Mouse (Mus musculus) yolk sac, embryonic 10.5 days (tissue): ENCODE results near the gene Slc48a1.
A peak's percentile ranks its signal among the peaks of the same experiment; 100 is the strongest.

ENCODE experiments used
- DNase-seq: peaks from one replicate; pipeline ENCODE4 v3.0.0-alpha.2; 2017; ENCODE audit warnings: low spot score

Slc48a1 gene

DNA sequence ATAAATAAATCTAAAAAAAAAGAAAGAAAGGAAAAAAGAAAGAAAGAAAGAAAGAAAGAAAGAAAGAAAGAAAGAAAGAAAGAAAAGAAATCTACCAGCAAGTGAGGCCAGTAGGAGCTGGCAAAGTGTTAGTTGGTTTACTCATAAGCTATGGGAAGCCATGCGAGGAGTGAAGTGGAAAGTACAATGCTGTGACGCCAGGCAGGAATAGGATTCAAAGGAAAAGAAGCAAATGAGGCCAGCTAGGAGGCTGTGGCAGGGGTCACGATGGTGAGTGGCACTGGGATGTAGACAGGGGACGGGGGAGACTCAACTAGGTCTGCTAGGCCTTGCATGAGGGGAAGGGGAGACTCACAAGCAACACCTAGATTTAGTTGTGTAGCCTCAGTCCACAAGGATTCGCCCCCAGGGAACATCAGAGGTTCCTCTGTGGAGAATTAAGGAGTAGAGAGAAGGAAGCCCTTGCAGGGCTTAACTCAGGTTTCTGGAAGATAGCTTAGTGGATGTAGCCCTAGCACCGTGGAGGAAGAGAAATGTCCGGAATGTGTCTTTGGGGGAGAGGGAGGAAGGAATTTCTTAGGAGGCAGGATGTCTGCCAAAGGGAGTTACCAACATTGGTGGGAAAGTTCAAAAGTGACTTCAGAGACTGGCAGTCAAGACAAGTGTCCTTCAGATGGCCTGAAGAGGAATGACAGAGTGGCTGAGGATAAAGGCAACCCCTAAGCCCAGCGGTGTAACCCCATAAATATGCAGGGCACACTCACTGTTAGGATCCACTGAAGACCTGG lies at the start of gene Slc48a1:
Gene Slc48a1 (plus strand): TSS at position 210 of the 788 bp plus-strand sequence.
- no peak for DNase-seq

DNA sequence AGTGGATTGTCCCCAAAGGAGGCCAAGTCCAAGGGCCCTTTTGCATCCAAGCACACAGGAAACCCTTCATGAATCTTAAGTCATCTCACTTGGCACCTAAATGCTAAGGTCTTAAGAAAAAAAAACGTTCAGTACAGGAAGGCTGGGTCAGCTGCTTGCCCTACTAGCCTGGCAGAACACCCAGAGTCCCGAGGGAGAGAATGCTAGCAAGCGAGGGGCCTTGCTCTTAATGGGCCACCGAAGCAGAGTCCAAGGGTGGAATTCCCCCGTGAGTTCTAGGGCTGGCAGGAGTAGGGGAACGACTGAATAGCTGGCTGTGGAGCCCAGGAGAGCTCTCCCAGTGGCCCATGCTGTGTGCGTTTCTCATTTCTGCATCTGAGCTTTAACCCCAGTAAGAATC lies 49.5 kb upstream of the Slc48a1 start:
- DNase-seq: no peak

DNA sequence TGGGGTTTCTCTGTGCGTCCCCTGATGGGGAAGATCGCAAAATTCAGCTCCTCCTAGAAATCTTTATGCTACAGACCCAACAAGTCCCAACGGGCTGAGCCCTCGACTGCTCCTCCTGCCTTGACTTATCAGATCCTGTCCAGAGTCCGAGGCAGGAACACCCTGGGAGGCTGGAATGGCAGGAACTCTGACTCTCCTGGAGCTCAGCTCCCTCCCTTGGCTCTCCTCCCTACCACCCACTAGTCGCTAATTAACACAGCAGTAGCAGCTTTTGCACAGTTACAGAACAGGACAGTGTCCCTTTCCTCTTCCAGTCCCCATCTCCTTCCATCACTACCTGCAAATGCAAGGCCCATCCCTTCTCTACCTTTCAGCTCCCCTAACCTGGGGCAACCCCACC lies 48.0 kb upstream of the Slc48a1 start:
- peak; percentile 20 for DNase-seq

DNA sequence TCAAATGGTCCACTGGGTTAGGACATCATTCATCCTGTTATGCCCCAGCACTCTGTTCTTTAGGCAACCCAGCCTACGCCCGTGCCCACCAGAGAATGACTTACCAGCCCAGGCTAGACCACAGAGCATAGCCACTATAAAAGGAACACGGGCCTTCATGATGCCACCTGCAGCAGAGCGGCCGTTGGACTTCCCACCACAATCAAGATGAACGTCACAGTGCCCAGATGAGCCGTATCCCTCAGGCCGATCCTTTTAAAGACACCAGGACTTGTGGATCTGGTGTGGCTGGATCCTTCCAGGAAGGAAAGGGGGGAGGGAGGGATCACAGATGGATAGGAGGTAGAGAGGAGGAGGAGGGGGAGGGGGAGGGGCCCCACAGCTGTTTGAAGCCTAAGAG lies 47.2 kb upstream of the Slc48a1 start, which contains the start of gene Endou:
Gene Endou (minus strand): TSS at position 229 of the 400 bp plus-strand sequence.
- no peak for DNase-seq

DNA sequence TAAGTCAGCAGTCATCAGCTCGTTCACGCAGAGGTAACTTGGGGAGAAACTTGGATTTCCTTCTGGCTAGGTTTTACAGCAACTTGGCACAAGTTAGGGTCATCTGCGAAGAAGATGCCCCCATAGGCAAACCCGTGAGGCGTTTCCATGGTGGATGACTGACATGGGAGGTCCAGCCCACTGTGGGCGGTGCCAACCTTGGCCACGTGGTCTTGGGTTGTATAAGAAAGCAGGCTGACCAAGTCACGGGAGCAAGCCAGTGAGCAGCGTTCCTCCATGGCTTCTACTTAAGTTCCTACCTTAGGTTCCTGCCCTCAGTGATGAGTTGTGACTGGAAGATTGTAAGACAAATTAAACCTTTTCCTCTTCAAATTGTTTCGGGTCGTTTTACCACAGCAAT lies 46.3 kb upstream of the Slc48a1 start:
- no peak for DNase-seq

DNA sequence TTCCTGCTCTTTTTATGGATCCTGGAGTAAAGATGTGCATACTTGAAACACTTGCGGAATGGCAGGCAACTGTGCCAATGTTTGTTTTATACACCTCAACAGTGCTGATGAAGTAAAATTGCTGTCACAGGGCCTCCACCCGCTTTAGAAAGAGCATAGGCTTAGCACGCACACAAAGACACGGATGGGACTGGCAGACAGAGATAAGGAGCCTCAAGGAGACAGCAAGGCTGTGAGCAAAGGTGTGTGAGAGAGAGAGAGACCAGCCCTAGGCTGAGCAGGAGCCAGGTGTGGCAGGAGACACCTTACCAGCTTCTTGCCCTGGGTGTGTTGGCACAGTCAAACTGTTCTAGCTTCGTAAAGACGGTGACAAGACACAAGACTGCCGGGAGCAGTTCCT lies 39.4 kb upstream of the Slc48a1 start:
- no peak for DNase-seq

DNA sequence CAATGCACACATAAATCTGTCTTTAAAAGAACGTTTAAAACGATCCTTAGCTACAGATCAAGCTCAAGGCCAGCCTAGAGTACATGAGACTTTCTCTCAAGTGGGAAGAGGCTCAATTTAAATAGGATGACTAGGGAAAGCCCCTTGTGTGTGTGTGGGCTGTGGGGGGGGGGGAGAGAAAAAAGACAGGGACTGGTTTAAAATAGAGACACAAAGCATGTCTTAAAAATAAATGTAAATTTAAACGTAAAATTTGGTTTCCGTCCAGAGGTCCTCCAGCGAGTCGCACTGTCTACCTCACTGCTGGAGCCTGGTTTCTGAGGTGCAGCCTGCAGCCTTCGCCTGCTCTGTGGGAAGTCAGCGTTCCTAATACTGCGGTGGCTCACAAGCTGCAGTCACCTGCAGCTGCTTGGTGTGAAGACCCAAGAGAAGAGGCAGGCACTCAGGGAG lies 38.0 kb upstream of the Slc48a1 start:
- no peak for DNase-seq

DNA sequence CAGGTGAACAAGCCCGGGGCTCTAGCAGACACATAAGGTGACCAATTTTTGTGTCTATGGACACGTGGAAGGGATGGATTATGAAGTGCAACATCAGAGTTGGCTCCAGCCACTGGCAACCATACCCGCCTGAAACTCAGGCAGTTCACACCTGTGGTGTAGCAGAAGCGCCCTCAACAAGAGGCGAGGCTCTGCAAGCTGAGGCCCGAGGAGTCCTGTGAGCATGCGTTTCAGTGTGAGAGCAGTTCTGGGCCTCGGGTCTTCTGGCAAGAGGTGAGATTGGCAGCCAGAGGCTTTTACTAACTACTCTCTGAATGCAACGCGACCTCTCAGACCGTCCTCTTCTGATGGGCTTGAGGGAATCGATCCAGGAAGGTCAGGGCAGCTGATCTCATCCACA lies 36.7 kb upstream of the Slc48a1 start:
- no peak for DNase-seq

DNA sequence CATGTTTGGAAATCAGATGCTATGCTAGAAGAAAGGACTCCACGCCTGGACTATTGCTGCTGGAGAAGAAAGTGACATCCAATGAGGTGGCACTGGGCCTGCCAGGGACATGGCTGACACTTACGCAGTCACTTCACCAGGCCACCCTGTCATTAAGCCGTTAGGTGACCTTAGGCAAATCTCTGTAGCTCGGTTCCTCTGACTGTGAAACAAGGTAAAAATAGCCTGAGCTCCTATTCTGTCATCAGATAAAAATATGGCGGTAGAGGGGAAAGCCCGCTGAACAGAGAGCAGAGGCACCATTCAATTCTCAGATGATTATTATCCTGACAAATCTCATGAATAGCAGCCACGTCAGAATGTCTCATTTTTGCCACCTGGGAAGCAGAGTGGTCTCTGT lies 36.2 kb upstream of the Slc48a1 start:
- no peak for DNase-seq

DNA sequence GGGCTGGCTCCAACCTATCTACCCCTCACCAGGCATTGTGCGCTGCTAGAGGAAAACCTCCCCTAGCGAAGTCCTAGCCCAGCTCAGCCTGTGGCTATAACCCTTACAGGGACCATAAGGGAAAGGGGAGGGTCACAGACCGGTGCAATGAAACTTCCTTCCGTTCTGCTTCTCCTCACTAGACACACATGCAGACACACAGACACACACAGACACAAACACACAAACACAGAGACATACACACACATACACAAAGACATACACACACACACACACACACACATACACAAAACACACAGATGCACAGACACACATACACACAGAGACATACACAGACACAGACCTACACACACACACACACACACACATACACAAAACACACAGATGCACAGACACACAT lies 35.7 kb upstream of the Slc48a1 start:
- no peak for DNase-seq

DNA sequence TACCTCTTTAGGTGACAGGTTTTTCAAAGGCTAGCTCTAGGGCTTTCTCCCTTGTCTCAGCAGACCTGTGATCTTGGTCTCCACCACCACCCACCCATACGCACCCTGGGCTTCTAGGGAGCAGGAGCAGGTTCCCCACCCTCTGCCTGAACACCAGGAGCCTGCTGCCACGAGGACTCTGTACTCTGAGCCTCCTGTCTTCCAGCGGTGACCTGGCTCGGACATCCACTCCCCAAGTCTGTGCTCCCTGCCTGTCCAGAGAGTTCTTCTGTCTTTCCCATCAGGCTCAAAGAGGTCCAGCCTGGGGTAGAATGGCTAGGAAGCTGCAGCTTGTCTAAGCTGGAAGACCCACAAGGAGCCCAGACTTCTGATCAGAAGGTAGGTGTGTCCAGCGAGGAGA lies 35.1 kb upstream of the Slc48a1 start:
- DNase-seq: no peak

DNA sequence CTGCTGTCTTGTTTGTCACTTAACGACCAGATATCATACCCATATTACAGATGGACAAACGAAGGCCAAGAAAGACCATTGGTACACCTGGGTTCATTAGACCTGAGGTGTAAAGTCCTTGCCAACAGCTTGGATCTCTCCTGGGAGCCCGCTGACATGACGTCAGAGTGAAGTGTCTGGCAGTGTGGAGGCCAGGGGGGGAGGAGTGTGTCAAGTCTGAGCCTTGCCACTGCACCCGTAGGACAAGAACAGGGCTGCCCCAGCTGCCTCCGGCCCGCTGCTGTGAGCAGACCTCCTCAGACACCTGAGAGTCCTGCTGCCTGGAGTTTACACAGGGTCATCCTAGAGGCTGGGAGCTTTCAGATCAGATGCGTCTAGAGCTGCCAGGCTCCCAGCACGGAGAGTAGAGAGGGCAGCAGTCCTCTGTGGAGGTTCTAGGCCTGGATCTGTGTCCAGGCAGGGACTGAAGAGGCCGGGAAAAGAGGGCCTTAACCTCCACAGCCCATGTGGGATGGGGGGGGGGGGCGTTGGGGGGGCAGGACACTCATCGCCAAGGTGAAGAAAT lies 34.3 kb upstream of the Slc48a1 start:
- DNase-seq: no peak

DNA sequence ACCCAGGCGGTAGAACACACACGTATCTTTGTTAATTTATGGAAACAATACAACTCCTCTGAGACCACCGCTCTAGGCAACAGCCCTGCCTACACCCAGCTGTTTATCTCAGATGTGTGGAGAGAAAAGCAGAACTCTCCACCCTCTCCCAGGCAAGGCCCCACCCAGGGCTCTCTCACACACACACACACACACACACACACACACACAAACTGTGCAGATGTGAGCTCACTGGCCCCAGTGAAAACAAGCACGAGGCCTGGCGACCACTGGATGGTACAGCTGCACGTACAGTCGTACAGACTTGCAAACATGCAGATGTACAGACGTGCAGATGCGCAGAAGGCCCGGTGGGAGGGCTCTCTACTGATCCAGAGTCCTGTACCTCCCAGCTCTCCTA lies 33.4 kb upstream of the Slc48a1 start:
- DNase-seq: no peak

DNA sequence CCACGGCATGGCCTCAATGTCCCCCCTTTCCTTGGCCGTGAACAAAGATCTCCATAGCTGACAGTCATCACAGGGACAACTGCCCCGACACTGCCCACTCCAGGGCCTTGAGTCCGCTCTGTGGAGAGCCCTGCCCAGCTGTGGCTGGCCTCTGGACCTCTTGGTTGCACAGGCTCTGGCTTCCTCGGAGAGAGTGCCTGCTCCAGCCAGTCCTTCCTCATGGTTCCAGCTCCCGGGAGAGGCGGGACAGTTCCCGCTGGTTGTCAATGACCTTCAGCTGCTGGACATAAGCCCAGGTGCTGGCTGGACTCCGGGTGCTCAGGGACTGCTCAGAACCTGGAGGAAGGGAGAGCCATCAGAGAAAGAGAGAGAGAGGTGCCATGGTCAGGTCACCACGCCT lies 33.0 kb upstream of the Slc48a1 start:
- DNase-seq: no peak

DNA sequence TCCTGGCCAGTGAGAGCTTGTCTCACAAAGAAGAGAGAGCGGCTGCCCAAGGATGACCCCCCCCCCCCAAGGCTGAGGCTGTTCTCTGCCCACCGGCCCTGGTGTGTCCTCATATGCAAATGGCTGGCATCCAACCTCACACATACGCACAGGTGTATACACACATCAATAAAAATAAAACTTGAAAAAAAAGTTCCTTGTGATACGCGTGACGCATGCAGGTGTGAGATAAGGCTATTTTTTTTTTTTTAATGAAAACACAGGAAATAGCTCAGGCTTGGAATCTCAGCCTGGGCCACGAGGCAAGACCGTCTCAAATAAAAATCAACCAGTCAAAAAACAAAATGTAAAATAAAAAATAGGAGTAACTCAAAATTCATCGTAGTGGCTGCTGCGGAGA lies 32.0 kb upstream of the Slc48a1 start:
- DNase-seq: no peak

DNA sequence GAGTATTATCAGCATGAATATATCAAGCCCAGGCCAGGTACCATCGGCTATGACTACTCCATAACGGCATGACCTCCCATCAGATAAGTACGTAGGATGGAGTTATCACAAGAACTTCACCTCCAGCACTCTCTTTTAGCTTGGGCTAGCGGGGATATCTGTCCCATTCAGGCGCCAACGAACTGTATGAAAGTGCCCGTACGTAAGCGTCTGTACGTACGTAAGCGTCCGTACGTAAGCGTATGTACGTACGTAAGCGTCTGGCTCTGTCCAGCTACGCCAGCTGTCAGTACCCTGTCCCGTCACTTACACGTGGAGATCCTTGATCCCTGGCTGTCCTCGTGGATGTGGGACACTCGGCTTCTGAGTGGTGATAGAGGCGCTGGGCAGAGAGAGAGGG lies 31.6 kb upstream of the Slc48a1 start:
- DNase-seq: no peak

DNA sequence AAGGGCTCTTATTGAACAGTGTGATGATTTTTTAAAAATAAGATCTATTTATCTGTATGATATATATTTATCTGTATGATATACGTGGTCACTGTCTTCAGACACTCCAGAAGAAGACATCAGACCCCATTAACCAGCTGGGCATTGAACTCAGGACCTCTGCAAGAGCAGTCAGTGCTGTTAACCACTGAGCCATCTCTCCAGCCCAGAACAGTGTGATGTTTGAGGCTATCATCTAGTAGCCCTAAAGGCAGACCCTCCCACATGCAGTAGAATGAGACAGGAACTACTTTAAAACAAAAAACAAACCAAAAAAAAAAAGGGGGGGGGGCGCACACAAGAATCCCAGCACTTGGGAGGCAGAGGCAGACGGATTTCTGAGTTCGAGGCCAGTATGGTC lies 30.8 kb upstream of the Slc48a1 start:
- DNase-seq: no peak

DNA sequence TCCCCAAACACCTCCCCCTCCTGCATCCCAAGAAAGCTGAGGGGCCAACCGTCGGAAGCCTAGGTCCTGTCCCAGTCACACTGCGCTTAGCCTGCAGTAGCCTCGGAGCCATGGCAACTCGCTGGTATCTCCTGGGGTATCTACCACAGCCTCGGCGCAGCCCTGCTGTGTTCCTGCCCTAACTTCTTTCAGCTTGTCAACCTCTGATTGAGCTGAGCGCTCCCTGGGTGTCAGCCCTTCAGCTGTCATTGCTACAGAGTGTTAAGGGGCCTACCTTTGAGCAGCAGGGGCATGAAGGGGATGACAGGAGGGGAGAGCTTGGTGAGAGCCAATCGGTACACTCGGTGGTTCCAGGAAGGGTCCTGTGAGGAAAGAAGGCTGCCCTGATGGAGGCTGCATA lies 30.0 kb upstream of the Slc48a1 start:
- DNase-seq: no peak

DNA sequence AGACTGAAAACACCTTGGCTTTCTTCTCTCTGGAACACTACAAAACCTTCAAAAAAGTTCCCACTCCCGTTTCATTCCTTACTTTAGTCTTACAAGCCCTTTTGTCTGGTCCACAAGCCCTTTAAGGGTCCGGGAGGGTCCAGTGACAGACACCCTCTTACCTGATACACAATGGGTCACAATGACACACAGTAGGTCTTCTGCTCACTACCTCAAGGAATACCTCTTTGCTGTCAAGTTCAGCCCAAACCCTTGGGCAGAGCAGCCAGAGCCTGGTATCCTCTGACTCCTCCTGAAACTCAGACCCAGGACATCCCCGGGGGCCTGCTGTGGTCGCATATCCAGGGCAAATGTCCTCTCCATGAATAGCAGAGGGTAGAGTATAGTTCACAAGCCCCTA lies 29.4 kb upstream of the Slc48a1 start:
- DNase-seq: no peak

DNA sequence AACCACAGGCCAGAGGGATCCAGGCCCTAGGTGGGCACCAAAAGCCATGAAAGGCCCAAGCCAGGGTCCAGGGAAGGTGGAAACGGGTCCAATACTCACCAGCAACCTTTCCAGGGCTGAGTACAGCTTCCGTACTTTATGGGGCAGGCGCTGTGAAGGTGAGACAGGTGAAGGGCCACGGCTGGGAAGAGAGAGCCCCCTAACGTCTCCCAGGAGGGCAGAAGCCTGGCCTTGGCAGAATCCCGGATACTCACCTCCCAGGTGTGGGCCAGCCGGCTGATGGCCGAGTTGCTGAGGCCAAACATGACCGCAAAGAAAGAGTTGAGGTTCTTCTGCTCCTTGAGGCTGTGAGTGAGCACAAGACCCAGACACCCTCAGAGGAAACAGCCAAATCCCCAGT lies 28.9 kb upstream of the Slc48a1 start:
- no peak for DNase-seq

DNA sequence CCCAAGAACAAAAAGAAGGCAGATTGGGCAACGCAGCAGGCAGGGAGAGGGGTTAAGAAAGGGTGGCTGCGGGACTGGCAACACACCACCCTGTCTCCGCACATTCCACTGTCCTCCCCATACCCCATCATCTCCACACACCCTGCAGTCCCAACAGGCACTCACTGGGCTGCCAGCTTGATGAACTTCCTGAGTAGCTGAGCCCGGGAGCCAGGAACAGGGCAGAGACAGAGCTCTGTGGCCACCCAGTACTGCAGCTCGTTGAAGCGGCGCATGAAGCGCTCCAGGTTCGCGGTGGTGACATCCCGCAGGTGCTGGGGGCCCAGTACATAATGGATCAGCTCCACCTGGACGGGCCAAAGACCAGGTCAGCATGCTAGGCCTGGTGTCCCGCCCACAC lies 28.5 kb upstream of the Slc48a1 start:
- no peak for DNase-seq

DNA sequence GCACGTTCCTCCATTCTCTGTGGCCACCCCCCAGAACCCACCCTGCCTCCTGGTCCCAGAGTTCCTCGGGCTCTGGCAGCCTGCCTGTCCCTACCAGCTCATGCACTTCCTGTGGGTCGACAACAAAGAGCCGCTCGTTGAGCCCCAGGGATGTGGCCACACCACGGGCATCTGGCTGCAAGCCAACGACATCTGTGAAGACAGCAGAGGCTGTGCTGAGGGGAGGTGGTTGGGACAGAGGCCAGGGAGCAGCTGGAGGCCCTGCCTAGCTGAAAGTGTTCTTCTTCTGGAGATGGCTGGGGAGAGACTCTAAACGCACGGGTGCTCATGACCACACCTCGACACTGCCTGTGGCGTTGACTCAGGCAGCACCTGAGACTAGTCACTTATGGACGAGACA lies 27.6 kb upstream of the Slc48a1 start:
- no peak for DNase-seq

DNA sequence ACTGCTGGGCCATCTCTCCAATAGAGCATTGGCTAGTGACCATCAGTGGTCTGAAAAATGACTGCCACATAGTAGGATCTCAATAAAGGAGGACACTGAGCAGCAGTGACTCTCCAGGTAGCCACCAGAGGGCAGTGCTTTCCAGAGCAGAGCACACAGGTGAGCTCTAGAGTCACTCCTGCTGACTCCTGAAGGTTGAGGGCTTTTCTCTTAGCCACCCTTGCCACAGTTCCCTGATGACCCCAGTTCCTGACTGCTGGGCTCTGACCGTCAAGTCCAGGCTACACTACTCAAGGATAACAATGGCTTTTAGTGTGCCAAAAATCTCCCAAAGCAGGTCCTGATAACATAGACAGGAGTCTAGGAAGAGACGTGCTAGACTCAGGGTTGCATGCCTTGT lies 26.6 kb upstream of the Slc48a1 start:
- DNase-seq: no peak

DNA sequence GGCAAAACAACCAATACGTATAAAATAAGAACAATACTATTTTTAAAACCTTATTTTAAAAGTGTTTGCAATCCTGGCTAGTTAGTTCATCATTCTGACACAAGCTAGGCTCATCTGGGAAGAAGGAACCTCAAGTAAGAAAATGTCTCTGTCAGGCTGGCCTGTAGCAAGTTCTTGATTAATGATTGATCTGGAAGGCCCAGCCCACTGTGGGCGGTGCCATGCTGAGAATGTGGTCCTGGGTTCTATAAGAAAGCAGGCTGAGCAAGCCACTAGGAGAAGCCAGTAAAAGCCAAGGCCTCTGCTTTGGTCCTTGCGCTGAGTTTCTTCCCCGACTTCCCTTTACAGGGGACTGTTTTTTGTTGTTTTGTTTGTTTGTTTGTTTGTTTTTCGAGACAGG lies 25.8 kb upstream of the Slc48a1 start:
- no peak for DNase-seq
